Mouse (Mus musculus): ENCODE measurements around the gene Lnx2.
A peak's percentile ranks its signal among the peaks of the same experiment; 100 is the strongest.

Lnx2 gene

DNA sequence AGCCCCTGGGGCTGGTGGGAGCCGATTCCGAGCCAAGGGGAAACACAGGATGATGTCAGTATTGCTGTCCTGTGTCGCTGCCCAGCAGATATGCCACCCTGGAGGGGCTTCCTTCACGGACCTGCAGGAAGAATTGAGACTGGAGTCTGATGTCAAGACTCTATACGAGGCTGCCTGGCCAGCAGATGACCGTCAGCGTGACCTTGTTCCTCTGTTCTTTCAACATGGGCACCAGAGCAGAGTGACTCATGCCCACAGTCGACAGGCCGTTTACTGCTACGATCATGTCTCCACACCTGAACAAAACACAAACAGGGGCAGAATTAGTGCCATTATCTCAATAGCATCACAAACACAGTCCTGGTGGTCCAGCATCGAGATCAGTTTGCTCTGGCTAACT is 57.6 kb downstream of the Lnx2 start:
- DNase-seq (ENCODE audit: low spot score in 2 of 2), result no peak

GRCm38 (mm10) chr5:147017526-147017925 is 58.9 kb downstream of the Lnx2 start:
- DNase-seq (ENCODE audit: low spot score in 2 of 2), result no peak

DNA sequence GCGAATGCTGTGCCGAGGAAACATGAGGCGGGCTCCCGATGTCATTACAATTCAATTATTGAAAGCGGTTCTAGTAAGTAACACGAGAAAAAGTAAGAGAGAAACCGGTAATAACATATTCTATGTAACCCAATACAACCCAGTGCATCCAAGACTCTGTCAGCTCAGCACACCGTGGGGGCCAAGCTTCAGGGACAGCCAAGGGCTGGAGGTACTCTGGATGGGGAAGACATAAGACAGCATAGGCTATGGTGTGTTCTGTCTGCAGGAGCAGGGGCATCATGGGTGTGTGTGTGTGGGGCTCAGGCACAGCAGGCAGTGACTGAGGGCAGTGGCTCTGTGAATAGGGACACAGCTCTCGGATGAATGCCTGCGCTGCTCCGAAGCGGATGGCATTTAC is 59.8 kb downstream of the Lnx2 start:
- no peak for DNase-seq (ENCODE audit: low spot score in 2 of 2)

- DNase-seq (ENCODE audit: low spot score in 2 of 2), result no peak
These were observed 61.2 kb downstream of the Lnx2 start for GRCm38 (mm10) chr5:147015191-147015590.

DNA sequence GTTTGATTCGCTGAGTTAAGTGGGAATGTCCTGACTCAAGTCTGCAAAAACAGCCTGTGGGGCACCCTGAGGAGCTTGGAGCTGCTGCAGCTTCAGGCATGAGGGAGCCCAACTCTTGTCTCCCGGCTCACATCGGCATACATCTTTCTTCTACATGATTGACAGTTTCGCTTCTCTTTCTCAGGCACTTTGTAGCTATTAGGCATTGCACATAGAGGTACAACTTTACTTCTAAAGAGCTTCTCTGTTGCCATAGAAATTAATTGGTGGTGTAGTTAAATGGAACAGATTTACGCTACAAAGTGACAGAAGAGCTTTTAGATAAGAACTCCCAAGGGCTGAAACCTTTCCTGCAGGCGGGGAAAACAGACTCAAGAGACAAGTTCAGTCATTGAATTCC is 62.5 kb downstream of the Lnx2 start:
- no peak for DNase-seq (ENCODE audit: low spot score in 2 of 2)

DNA sequence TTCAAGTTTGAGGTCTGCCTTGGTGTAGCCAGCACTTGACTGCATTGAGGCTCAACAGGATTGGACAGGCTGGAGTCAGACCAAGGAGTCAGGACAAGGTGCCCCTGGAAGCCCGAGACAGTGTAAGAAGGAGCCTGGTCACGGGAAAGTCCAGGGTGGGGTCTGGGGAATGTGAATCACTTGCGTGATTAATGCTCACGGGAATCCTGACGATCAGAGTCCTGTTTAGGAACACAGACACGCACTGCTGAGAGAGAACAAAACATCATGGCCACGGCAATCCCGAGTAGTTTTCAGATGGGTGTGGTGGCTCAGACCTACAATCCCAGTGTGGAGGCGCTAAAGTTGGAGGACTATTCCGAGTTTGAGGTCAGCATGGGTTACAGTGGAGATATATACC is 65.1 kb downstream of the Lnx2 start:
- DNase-seq (ENCODE audit: low spot score in 2 of 2), result no peak

DNA sequence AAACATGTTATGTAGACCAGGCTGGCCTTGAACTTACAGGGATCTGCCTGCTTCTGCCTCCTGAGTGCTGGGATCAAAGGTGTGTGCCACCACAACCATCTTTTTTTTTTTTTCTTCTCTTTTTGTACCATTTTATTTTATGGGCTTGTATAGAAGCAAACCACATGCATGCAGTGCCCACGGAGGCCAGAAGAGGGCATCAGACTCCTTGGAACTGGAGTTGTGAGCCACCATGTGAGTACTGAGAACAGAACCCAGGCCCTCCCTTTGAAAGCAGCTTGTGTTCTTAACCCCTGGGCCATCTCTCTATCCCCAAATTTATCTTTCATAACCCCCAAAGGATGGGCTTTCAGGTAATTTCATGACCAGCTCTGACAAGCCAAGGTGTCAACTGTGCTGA is 73.1 kb downstream of the Lnx2 start:
- DNase-seq (ENCODE audit: low spot score in 2 of 2), result no peak

GRCm38 (mm10) chr5:147001312-147001711 is 75.1 kb downstream of the Lnx2 start:
- no peak for DNase-seq (ENCODE audit: low spot score in 2 of 2)

DNA sequence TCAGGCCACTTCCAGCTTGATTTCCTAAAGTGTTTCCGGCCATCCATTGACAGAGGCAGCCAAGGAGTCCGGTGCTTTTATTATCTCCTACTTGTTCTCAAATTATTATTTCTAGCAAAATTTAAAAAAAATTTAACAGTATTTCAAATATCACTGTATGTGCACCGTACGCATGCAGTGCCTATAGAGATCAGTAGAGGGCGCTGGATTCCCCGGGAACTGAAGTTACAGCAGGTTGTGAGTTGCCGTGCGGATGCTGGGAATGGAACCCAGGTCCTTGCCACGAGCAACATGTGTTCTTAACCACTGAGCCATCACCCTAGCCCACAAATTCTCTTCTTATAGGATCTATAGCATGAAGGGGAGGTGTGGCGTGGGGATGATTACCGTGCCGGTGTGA is 77.6 kb downstream of the Lnx2 start:
- no peak for DNase-seq (ENCODE audit: low spot score in 2 of 2)

DNA sequence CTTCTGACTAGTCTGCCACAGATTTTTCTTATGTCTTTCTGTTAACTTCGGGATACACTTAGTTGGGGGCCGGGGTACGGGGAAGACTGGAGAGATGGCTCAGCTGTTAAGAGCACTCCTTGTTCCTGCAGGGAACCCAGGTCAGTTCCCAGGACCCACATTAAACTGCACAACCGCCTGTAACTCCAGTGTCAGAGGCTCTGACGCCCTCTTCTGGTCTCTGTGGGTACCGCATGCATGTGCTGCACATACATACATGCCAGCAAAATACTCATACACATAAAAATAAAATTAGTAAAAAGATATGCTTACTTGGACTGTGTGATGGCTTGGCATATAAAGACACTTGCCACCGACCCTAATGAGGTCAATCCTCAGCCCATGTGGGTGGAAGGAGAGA is 79.6 kb downstream of the Lnx2 start:
- DNase-seq (ENCODE audit: low spot score in 2 of 2), result no peak

- no peak for DNase-seq (ENCODE audit: low spot score in 2 of 2)
These were observed 81.4 kb downstream of the Lnx2 start for GRCm38 (mm10) chr5:146994973-146995372.

DNA sequence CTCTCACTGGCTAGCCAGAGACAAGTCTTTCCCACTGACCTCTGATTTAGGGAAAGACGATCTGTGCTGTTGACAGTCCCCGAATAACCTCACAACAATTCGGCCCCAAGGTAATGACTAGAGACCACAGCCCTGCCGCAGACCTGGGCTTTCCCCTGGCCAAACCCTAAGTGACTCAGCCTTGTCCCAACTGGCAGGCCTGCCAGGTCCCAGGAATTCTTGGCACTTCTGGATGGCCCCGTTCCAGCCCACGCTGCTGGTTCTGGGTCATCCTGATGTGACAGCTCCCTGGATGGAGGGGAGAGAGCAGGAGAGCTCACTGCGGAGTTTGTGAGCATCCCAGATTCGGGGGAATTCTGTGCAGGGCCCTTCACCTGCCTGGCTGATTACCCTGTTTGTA is 82.9 kb downstream of the Lnx2 start:
- no peak for DNase-seq (ENCODE audit: low spot score in 2 of 2)

- DNase-seq (ENCODE audit: low spot score in 2 of 2), result no peak
These were observed 87.3 kb downstream of the Lnx2 start for GRCm38 (mm10) chr5:146989051-146989450.

GRCm38 (mm10) chr5:146987588-146987987 is 88.8 kb downstream of the Lnx2 start:
- DNase-seq (ENCODE audit: low spot score in 2 of 2), result no peak

DNA sequence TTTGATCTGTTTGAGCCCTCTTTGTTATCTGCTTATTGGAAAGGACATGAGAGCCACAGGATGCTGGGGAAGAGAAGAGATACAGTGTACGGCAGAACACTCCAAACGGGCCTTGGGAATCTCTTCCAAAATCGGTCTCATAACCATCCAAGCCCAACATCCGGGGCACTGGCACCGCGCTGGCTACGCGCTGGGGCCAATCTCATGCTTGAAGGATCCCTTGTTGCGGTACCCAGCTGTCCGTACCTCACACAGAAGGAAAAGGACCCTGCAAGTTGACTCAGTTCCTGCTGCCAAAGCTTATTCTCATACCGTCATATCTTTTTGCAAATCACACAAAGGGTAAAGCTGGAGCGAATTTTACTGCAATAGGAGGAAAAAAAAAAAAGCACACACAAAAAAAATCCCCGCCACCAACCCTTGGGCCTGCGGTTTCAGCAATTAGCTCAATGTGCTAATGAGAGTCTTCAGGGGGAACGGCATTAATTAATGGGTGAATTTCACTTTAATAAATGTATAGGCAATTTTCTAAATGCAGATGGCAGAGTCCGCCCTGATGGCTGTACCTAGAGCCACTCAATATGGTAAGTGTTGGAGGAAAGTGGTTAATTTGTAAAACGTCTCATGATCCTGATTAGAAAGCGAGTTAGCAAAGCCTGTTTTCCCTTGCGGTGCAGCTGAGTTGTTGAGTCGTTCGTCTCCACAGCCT is 90.5 kb downstream of the Lnx2 start:
- no peak for DNase-seq (ENCODE audit: low spot score in 2 of 2)

- DNase-seq (ENCODE audit: low spot score in 2 of 2), result peak; percentile 22 to 26
These were observed 93.2 kb downstream of the Lnx2 start for GRCm38 (mm10) chr5:146983216-146983615.

- no peak for DNase-seq (ENCODE audit: low spot score in 2 of 2)
These were observed 95.0 kb downstream of the Lnx2 start for GRCm38 (mm10) chr5:146981376-146981775.

DNA sequence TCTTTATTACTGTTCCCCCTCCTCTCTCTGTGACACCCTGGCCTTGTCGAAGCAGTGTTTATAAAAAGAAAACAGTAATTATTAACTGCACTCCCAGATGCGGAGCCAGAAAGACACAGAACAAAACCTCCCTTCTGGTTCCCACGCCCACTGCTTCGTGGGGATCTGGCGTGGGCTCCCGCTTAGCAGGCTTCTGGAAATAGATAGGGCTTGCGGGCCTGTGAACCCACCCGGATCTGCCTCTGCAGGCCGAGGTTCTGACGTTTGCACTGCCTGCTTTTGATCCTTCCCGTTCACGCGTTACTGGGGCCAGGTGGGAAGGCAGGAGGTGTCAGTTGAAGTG is 101.6 kb downstream of the Lnx2 start:
- DNase-seq (ENCODE audit: low spot score in 2 of 2), result no peak

DNA sequence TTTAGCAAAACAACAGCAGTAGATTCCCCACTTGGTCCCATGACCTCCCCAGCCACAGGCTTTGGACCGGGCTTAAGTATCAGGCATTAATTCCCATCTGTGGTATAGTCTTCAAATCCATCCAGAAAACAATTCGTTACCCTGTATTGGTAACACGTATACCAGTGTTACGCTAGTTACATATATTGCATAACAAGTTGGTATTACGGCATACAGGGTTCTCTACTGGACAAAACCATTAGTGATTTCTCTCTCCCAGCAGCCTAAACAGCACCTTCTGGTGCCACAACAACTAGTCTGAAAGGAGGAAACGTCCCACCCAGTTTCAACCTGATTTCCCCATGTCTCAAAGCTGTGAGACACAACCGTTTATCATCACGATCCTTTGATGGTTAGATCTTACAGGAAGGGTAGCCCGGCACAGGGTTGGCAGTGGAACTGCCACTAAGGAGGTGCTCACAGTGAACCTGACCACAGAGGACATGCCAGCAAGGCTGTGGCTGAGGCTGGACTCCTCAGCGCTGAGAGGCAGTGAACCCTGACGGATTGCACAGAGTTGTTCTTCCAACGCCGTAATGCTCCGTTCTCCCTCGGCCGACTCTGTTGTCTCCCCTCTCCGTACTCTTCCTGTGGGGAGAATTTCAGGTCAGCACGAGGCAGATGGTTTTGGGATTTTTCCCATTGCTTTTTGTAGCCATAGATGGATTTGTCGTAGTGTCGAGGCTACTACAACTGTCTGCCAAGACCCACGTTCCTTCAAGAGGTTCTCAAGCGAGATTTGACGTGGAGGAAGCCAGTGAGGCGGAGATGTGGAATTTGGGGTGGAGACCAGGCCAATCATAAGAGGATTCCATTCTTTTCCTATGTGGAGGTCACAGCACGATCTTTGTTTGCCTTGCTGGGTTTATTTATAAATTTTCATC is 102.3 kb downstream of the Lnx2 start:
- no peak for DNase-seq (ENCODE audit: low spot score in 2 of 2)

GRCm38 (mm10) chr5:146973353-146973752 is 103.0 kb downstream of the Lnx2 start:
- no peak for DNase-seq (ENCODE audit: low spot score in 2 of 2)

DNA sequence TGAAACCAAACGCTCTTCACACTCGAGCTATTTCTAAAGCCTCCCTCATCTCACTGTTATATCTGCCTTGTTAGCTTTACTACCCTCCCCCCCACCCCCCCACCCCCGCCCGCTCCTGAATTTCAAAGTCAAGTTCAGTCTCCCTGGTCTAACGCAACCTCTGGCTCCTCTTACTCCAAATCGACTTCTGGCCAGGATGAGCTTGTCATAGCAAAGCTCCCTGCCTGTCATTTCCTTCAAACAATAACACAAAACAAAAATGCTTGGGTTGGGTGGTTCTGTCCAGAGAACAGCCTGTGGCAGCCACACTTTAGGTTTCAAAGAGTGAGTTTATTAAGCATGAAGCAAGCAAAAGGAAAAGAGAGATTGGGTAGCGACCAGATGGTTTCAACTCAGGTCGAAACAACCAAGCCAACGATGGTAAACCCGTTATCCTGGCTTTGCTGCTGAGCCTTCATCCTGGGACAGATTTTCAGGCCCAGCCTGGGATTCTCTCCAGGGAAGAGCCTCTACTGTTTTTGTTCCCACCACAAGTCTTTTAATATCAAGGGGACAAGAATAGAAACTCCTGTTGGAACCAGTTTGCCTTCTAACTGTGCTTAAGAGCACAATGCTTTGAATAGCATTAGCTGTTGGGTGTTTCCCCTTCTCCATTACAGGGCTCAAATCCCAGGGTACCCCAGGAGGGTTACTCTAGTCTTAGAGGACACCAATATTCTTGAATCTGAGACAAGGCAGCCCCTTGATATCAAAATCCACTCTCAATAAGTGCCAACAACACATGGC is 104.4 kb downstream of the Lnx2 start:
- DNase-seq (ENCODE audit: low spot score in 2 of 2), result no peak

DNA sequence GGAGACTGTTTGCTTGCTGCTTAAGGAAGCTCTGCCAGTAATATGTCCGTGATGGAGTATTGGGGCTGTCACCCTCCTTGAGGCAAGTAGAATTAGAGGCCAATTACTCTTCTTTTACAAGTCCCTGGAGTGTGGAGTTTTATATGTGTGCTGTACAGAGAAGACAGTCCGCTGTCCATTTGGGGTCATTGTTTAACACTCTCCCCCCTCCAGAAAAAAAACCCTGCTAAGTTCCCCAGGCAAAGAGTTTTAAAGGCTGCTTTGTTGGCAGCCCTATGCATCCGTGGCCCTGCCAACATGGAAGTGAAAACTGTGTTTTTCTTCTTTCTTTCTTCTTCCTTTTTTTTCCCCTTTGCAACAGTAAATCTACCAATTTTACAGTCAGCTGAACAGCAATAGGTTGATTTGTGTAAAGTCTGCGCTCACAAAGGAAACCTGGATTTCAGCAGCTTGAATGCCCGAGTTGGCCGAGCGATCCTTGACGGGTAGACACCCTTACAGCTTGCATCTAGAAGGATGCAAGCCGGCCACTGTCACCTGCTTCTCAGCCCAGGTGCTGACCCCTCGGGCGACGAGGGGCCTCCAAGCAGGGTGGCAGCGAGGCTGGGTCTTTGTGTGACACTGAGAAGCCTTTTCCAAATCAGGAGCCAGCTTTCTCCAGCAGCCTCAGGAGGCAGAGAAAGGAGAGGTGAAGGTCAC is 107.5 kb downstream of the Lnx2 start:
- no peak for DNase-seq (ENCODE audit: low spot score in 2 of 2)

All from spleen, postnatal 36 days (tissue).